Mouse (Mus musculus) midbrain, embryonic 16.5 days (tissue): ENCODE measurements around the gene Atp6v1c2. TPM values are rescaled to one million over a fixed set of nuclear protein-coding genes. Genes with fewer than 3 reads are reported as not detected.

Experiments
- ATAC-seq: fragments of 200-750 bp; cut with Nextera tagmentation; 2 replicates; pipeline ENCODE4 v1.8.0; 2017; ENCODE audit warnings: moderate TSS enrichment
- H3K27ac ChIP-seq: fragments of 300-500 bp; sonication (generic); 2 replicates; pipeline ENCODE4 v1.5.1; 2014; ENCODE audit warnings: mild to moderate bottlenecking, low read length, mixed read lengths
- H3K27me3 ChIP-seq: fragments of 300-500 bp; sonication (generic); 2 replicates; pipeline ENCODE4 v1.6.1; 2014; ENCODE audit warnings: low read depth, low read length, mixed read lengths; ENCODE audit not compliant: control insufficient read depth, insufficient read depth
- H3K36me3 ChIP-seq: fragments of 300-500 bp; sonication (generic); 2 replicates; pipeline ENCODE4 v1.6.1; 2014; ENCODE audit warnings: mild to moderate bottlenecking, low read length, moderate library complexity, mixed read lengths; ENCODE audit not compliant: control insufficient read depth, insufficient read depth
- H3K4me1 ChIP-seq: fragments of 300-500 bp; sonication (generic); 2 replicates; pipeline ENCODE4 v1.6.1; 2014; ENCODE audit warnings: mild to moderate bottlenecking, low read length, mixed read lengths; ENCODE audit not compliant: control insufficient read depth, insufficient read depth
- H3K4me2 ChIP-seq: fragments of 300-500 bp; sonication (generic); 2 replicates; pipeline ENCODE4 v1.6.1; 2014; ENCODE audit warnings: mild to moderate bottlenecking, low read length, mixed read lengths
- H3K4me3 ChIP-seq: fragments of 300-500 bp; sonication (generic); 2 replicates; pipeline ENCODE4 v1.5.1; 2014; ENCODE audit warnings: low read depth, mild to moderate bottlenecking, low read length, moderate library complexity, mixed read lengths
- H3K9ac ChIP-seq: fragments of 300-500 bp; sonication (generic); 2 replicates; pipeline ENCODE4 v1.6.1; 2014; ENCODE audit warnings: low read depth, low read length, mixed read lengths
- H3K9me3 ChIP-seq: fragments of 300-500 bp; sonication (generic); replicated peaks from 2 replicates; pipeline ENCODE4 v1.6.1; 2014; ENCODE audit warnings: mild to moderate bottlenecking, low read length, mixed read lengths; ENCODE audit not compliant: control insufficient read depth, poor library complexity, severe bottlenecking
- WGBS: fragments of 180-500 bp; shearing (Covaris S2); extraction: QIAGEN DNeasy Blood & Tissue Kit; methylation state at CpG from one replicate; pipeline ENCODE4 v1.1.7; 2014; 5-methylcytosine and 5-hydroxymethylcytosine counted together
- polyA plus RNA-seq: library from polyadenylated mRNA; unstranded; fragments of >200 nt; fragmentation: Nextera tagmentation; extraction: Ambion mirVana; gene quantifications from 2 replicates; pipeline ENCODE4 v1.2.1, GENCODE M21; 2015

Atp6v1c2 gene
- polyA plus RNA-seq, 1 experiment from 2014 or later, result 0.99 TPM

DNA sequence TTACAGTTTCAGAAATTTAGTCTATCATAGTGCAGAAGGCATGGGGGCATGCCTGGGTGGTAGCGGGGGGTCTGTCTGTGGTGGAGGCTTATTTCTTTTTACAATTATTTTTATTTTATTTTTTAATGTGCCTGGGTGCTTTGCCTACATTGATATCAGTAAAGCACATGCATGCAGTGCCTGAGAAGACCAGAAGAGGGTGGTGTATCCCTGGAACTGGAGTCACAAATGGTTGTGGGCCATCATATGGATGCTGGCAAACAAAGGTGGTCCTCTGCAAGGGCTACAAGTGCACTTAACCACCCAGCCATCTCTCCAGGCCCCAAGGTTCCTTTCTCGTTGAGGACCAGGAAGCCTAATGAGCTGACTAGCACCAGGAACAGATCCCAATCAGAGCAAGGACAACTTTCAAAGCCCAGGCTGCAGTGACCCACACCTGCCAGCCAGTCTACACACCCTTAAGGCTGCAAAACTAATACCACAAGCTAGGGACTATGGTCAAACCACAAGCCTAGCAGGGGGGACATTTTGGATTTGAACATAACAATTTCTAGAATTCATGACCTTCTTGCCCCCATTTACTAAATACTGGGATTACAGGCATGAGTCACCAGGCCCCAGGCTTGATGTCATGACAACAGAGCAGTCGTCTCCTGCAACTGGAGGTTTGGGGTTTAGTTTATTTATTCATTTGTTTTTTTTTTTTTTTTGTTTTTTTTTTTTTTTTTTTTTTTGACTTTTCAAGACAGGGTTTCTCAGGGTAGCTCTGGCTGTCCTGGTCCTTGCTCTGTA, 10.2 kb upstream of the Atp6v1c2 start:
- ATAC-seq, result no peak
- Histone ChIP-seq H3K4me3 (no peak overlapping the region), H3K4me2 (no peak overlapping the region), H3K9ac (no peak overlapping the region), H3K27me3 (no peaks in the 10 kb centered on the region), H3K27ac (no peak overlapping the region), H3K9me3 (no peaks in the 10 kb centered on the region), H3K36me3 (no peaks in the 10 kb centered on the region), H3K4me1 (no peaks in the 10 kb centered on the region)
- WGBS, result 68% methylated on average over 3 of the region's 3 CpGs

DNA sequence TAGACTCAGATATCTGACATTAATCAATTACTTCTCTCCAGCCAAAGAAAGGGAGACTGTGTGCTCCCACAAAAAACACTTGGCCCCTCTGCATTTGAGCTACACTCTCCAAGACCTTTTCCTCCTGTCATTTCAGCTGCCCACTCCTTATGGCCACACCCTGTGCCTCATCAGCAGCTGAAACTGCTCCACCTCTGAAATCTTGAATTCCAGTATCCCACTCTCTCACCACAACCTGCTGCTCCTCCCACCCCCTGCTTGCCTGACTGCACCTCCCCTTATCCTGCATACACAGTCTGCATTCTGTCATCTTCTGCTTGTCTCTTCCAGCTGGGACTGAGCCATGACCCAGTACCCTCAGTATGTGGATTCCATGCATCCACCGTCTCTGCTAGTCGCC, 9.2 kb upstream of the Atp6v1c2 start:
- Histone ChIP-seq H3K36me3 (no peaks in the 10 kb centered on the region), H3K4me1 (no peaks in the 10 kb centered on the region), H3K9me3 (no peaks in the 10 kb centered on the region), H3K27ac (no peak overlapping the region), H3K27me3 (no peaks in the 10 kb centered on the region), H3K4me2 (no peak overlapping the region), H3K9ac (no peak overlapping the region), H3K4me3 (no peak overlapping the region)
- WGBS, result 74% methylated on average over 2 of the region's 2 CpGs
- no peak for ATAC-seq

DNA sequence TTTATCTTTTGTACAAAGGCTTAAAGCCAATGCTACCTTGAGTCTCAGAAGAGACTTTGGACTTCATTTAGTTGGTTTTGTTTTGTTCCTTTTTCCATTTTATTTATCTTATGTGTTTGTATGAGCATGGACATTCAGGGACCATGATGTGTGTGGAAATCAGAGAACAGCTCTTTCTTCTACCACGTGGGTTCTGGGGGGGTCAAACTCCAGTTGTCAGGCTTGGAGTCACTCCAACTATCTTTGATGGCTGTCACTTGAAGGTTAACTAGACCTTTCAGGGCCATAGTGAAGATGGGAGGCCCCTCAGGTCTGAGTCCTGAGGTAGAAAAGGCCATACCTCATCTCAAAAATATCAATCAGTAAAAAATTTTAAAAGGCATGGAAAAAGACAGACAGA, 4.3 kb upstream of the Atp6v1c2 start:
- H3K27ac ChIP-seq, result no peak overlapping the region
- no peaks in the 10 kb centered on the region for H3K4me1 ChIP-seq
- no peak overlapping the region for H3K9ac ChIP-seq
- no peaks in the 10 kb centered on the region for H3K9me3 ChIP-seq
- no peak overlapping the region for H3K4me3 ChIP-seq
- no peak overlapping the region for H3K4me2 ChIP-seq
- H3K27me3 ChIP-seq, result no peaks in the 10 kb centered on the region
- 38% methylated on average over 1 of the region's 1 CpGs for WGBS
- no peaks in the 10 kb centered on the region for H3K36me3 ChIP-seq
- no peak for ATAC-seq

GRCm38 (mm10) chr12:17324549-17325470, 4.3 kb downstream of the Atp6v1c2 start:
- 3% methylated on average over 51 of the region's 51 CpGs for WGBS
- ATAC-seq, result peak; percentile 81
- H3K9ac ChIP-seq, result peak overlapping the region; percentile 53

DNA sequence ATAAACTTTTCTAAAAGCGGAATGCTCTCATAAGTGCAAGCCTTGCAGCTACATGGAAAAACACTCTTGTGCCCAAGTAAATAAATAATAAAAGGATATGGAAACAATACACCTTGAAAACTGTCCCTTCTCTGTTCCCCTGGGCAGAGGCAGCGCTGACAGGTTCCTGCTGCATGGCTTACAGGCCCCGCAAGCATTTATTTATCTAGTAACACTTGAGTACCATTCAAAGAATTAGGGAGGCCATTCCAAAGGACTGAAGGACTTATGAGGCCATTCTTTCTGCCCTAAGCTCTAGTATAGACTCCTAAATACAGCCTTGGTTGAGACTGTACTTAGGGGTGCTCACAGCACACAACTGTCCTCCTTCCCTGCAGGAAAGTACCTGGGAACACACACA, 10.7 kb downstream of the Atp6v1c2 start:
- ATAC-seq, result no peak
- H3K27me3 ChIP-seq, result peaks cover 4% of the 10 kb centered on the region
- H3K9me3 ChIP-seq, result no peaks in the 10 kb centered on the region
- H3K9ac ChIP-seq, result no peak overlapping the region
- no peak overlapping the region for H3K27ac ChIP-seq
- WGBS, result 80% methylated on average over 3 of the region's 3 CpGs
- no peaks in the 10 kb centered on the region for H3K36me3 ChIP-seq
- no peaks in the 10 kb centered on the region for H3K4me1 ChIP-seq
- H3K4me3 ChIP-seq, result no peak overlapping the region
- H3K4me2 ChIP-seq, result no peak overlapping the region

More at GRCm38 (mm10) chr12:17324549-17325470, 4.3 kb downstream of the Atp6v1c2 start:
- H3K27me3 ChIP-seq, result peaks cover 22% of the 10 kb centered on the region
- H3K27ac ChIP-seq, result no peak overlapping the region
- H3K4me1 ChIP-seq, result peaks cover 12% of the 10 kb centered on the region
- no peaks in the 10 kb centered on the region for H3K36me3 ChIP-seq
- H3K4me3 ChIP-seq, result peak overlapping the region; percentile 47
- no peaks in the 10 kb centered on the region for H3K9me3 ChIP-seq
- peak overlapping the region; percentile 86 for H3K4me2 ChIP-seq

DNA sequence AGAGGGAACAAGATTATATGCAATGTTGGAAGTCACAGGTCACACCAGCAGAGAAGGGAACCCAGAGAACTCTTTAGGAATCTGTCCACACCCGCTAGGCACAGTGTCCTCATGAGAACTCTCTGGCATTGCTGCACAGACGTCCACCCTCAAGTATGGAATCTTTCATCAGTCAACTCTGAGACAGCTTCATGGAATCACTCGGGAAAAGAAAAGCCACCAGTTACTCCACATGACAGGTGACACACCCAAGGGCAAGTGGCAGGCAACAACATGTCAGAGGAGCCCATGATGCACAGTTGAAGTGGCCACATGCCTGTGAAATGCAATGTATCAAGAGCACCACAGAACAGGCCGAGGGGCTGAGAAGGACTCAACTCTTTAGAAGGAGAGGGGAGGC, 11.2 kb downstream of the Atp6v1c2 start:
- Histone ChIP-seq H3K9me3 (no peaks in the 10 kb centered on the region), H3K4me1 (no peaks in the 10 kb centered on the region), H3K4me2 (no peak overlapping the region), H3K36me3 (no peaks in the 10 kb centered on the region), H3K27me3 (peaks cover 2% of the 10 kb centered on the region), H3K9ac (no peak overlapping the region), H3K27ac (no peak overlapping the region), H3K4me3 (no peak overlapping the region)
- WGBS, result 84% methylated on average over 4 of the region's 4 CpGs
- ATAC-seq, result no peak

DNA sequence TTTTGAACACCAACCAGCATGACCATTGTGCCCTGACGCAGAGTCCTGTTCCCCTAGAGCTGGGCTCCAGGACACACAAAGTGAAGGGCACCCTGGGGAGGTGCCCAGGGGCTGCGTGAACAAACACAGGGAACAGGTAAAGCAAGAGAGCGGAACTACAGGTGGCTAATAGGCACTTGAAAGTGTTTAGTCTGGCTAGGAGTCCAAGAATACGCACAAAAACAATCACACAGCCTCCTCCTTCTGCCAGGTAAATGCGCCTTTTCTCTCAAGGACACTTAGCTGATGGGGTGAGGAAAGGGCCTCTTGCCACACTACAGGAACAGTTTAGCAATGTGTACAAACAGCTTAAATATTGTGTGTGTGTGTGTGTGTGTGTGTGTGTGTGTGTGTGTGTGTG, 13.1 kb downstream of the Atp6v1c2 start:
- H3K9ac ChIP-seq, result no peak overlapping the region
- H3K4me2 ChIP-seq, result no peak overlapping the region
- H3K27ac ChIP-seq, result no peak overlapping the region
- no peak overlapping the region for H3K4me3 ChIP-seq
- no peaks in the 10 kb centered on the region for H3K27me3 ChIP-seq
- H3K4me1 ChIP-seq, result peaks cover 2% of the 10 kb centered on the region; the same call in 1 of the 2 replicates
- ATAC-seq, result no peak
- H3K9me3 ChIP-seq, result no peaks in the 10 kb centered on the region
- WGBS, result 90% methylated on average over 5 of the region's 5 CpGs
- H3K36me3 ChIP-seq, result no peaks in the 10 kb centered on the region

- no peaks in the 10 kb centered on the region for H3K27me3 ChIP-seq
- H3K4me3 ChIP-seq, result peak overlapping the region; percentile 8; the same call in 1 of the 2 replicates
- peak overlapping the region; percentile 38 for H3K4me2 ChIP-seq
- peak; percentile 64; the same call in 1 of the 2 replicates for ATAC-seq
- no peaks in the 10 kb centered on the region for H3K9me3 ChIP-seq
- peaks cover 2% of the 10 kb centered on the region; the same call in 1 of the 2 replicates for H3K4me1 ChIP-seq
- no peaks in the 10 kb centered on the region for H3K36me3 ChIP-seq
- H3K9ac ChIP-seq, result no peak overlapping the region
- WGBS, result 26% methylated on average over 16 of the region's 16 CpGs
- no peak overlapping the region for H3K27ac ChIP-seq
Measured at GRCm38 (mm10) chr12:17310852-17311839, 18.0 kb downstream of the Atp6v1c2 start.
